Mouse (Mus musculus) testis, adult 2 months (tissue): Measurements from ENCODE around the gene Gorab. TPM values are rescaled to one million over a fixed set of nuclear protein-coding genes. Genes with fewer than 3 reads are reported as not detected.
A peak's percentile ranks its signal among the peaks of the same experiment; 100 is the strongest.

ENCODE experiments used
- H3K27ac ChIP-seq: fragments of 200-500 bp; 2 replicates; pipeline ENCODE4 v1.5.1; 2012; ENCODE audit warnings: low read depth, low read length; ENCODE audit not compliant: control insufficient read depth, insufficient read depth
- H3K27me3 ChIP-seq: fragments of 200-500 bp; 2 replicates; pipeline ENCODE4 v1.6.1; 2012; ENCODE audit warnings: mild to moderate bottlenecking, low read length, moderate library complexity; ENCODE audit not compliant: control insufficient read depth, insufficient read depth
- H3K36me3 ChIP-seq: fragments of 200-500 bp; 2 replicates; pipeline ENCODE4 v1.6.1; 2012; ENCODE audit warnings: mild to moderate bottlenecking, low read length; ENCODE audit not compliant: control insufficient read depth, insufficient read depth
- H3K4me1 ChIP-seq: fragments of 200-500 bp; 2 replicates; pipeline ENCODE4 v1.6.1; 2012; ENCODE audit warnings: low read length; ENCODE audit not compliant: control insufficient read depth, insufficient read depth
- H3K4me3 ChIP-seq: fragments of 200-500 bp; 2 replicates; pipeline ENCODE4 v1.5.1; 2012; ENCODE audit warnings: low read depth, mild to moderate bottlenecking, low read length, moderate library complexity, mixed read lengths; ENCODE audit not compliant: control insufficient read depth
- CTCF ChIP-seq: fragments of 200-500 bp; IDR thresholded peaks from 2 replicates; pipeline ENCODE4 v1.5.1; 2012; ENCODE audit warnings: low read depth, mild to moderate bottlenecking, inconsistent platforms, low read length, moderate library complexity; ENCODE audit not compliant: control insufficient read depth, insufficient read depth, insufficient replicate concordance
- POLR2A ChIP-seq: fragments of 200-500 bp; IDR thresholded peaks from 2 replicates; pipeline ENCODE4 v1.6.1; 2012; ENCODE audit warnings: low read depth, mild to moderate bottlenecking, inconsistent platforms, low read length, moderate library complexity; ENCODE audit not compliant: control insufficient read depth
- polyA plus RNA-seq: library from polyadenylated mRNA; depleted of rRNA; stranded (reverse); fragments of >200 nt; gene quantifications from 2 replicates; pipeline ENCODE4 v1.2.3, GENCODE M21; 2012; rRNA removed

The Gorab gene
- polyA plus RNA-seq, 1 experiment = 2.6 TPM

- no peak overlapping the region for H3K4me3 ChIP-seq
- no peaks in the 10 kb centered on the region for H3K27me3 ChIP-seq
- TF ChIP-seq POLR2A (no peak), CTCF (no peak)
- no peak overlapping the region for H3K27ac ChIP-seq
- H3K4me1 ChIP-seq = no peaks in the 10 kb centered on the region
- no peaks in the 10 kb centered on the region for H3K36me3 ChIP-seq
These were observed 47.3 kb downstream of the Gorab start for GRCm38 (mm10) chr1:163356167-163356566.

GRCm38 (mm10) chr1:163355626-163356156 lies 47.8 kb downstream of the Gorab start:
- TF ChIP-seq POLR2A = no peak
- TF ChIP-seq CTCF = no peak

GRCm38 (mm10) chr1:163350988-163351387 lies 52.5 kb downstream of the Gorab start:
- TF ChIP-seq CTCF (no peak), POLR2A (no peak)
- H3K4me3 ChIP-seq = no peak overlapping the region
- H3K4me1 ChIP-seq = no peaks in the 10 kb centered on the region
- H3K27me3 ChIP-seq = no peaks in the 10 kb centered on the region
- no peaks in the 10 kb centered on the region for H3K36me3 ChIP-seq
- no peak overlapping the region for H3K27ac ChIP-seq

More at GRCm38 (mm10) chr1:163355626-163356156, 47.8 kb downstream of the Gorab start:
- Histone ChIP-seq H3K36me3 (no peaks in the 10 kb centered on the region), H3K27ac (no peak overlapping the region), H3K4me3 (no peak overlapping the region), H3K4me1 (no peaks in the 10 kb centered on the region), H3K27me3 (no peaks in the 10 kb centered on the region)

- H3K36me3 ChIP-seq = no peaks in the 10 kb centered on the region
- H3K27me3 ChIP-seq = no peaks in the 10 kb centered on the region
- TF ChIP-seq CTCF (no peak), POLR2A (no peak)
- H3K27ac ChIP-seq = no peak overlapping the region
- H3K4me3 ChIP-seq = no peak overlapping the region
- no peaks in the 10 kb centered on the region for H3K4me1 ChIP-seq
These were observed 57.9 kb downstream of the Gorab start for GRCm38 (mm10) chr1:163345541-163345940.

GRCm38 (mm10) chr1:163344931-163345330 lies 58.5 kb downstream of the Gorab start:
- Histone ChIP-seq H3K27ac (no peak overlapping the region), H3K4me3 (no peak overlapping the region), H3K4me1 (no peaks in the 10 kb centered on the region), H3K27me3 (no peaks in the 10 kb centered on the region), H3K36me3 (no peaks in the 10 kb centered on the region)
- TF ChIP-seq POLR2A (no peak), CTCF (0 out of 2 replicates have a peak, but pooled peaks have one; percentile 10)

- Histone ChIP-seq H3K27me3 (no peaks in the 10 kb centered on the region), H3K4me1 (no peaks in the 10 kb centered on the region), H3K36me3 (no peaks in the 10 kb centered on the region), H3K4me3 (no peak overlapping the region), H3K27ac (no peak overlapping the region)
- TF ChIP-seq CTCF (no peak), POLR2A (no peak)
These were observed 64.3 kb downstream of the Gorab start for GRCm38 (mm10) chr1:163339219-163339561.

GRCm38 (mm10) chr1:163338525-163339218 lies 64.8 kb downstream of the Gorab start:
- Histone ChIP-seq H3K27me3 (no peaks in the 10 kb centered on the region), H3K4me3 (no peak overlapping the region), H3K4me1 (no peaks in the 10 kb centered on the region), H3K36me3 (no peaks in the 10 kb centered on the region), H3K27ac (no peak overlapping the region)
- TF ChIP-seq CTCF (no peak), POLR2A (no peak)

GRCm38 (mm10) chr1:163337821-163338220 lies 65.6 kb downstream of the Gorab start:
- Histone ChIP-seq H3K36me3 (no peaks in the 10 kb centered on the region), H3K4me1 (no peaks in the 10 kb centered on the region), H3K27ac (no peak overlapping the region), H3K27me3 (no peaks in the 10 kb centered on the region), H3K4me3 (no peak overlapping the region)
- TF ChIP-seq POLR2A (no peak), CTCF (no peak)

Other genes starting within 250 kb of the Gorab start
- 0.65 and 1.0 TPM in 2 replicates for gene Prrx1, start 90.0 kb downstream of the Gorab start, polyA plus RNA-seq